Mouse (Mus musculus): ENCODE results near the gene Atxn10.
A peak's percentile ranks its signal among the peaks of the same experiment; 100 is the strongest.
"Not testable (repeated sequence)": the region's sequence is repeated elsewhere in the genome, so short reads cannot be mapped to it uniquely, and the experiment has no call there.

Atxn10 gene

DNA sequence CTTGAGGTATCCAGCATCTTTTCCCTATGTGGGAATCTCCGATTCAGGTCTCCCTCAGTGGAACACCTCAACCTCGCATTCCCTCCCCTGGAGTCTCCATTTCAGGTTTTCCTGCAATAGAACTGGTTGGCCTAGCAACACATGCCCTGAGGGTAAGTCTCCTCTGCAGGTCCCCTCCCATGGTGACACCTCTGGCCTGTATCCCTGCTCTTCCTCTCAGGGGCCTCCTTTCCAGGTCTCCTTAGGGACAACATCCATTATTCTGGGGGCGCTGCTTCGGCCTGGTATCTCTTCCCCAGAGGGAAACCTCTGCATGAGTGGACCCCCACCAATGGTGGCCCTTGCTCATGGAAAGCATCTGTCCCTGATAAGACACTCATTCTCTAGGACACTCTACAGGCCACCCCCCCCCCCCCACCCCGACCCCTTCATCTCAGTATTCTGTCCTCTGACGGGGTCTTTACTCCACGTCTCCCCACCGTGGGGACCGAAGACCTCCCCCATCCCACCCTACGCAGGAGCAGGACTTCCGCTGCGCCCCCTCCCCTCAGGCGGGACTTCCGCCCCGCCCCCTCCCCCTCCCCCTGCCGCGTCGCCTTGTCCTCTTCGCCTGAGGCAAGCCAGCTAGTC is at the start of gene Atxn10:
TSS of gene Atxn10 (plus strand) at position 575 of the 630 bp plus-strand sequence.
- DNase-seq (ENCODE audit: low spot score), result no peak

DNA sequence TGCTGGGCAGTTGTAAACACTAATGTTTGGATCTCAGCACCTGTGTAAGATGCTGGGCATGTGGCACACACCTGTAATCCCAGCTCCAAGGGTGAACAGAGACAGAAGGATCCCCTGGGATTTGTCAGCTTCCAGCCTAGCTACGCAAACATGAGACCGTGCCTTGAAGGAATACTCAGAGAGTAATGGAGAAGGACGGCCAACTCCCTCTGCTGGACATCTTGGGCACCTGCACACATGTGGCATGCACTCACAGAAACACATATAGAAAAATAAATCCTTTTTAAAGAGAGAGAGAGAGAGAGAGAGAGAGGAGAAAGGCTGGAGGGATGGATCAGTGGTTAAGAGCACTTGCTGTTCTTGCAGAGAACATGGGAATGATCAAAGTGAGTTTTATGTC is 41.4 kb upstream of the Atxn10 start:
- DNase-seq (ENCODE audit: low spot score), result no peak

DNA sequence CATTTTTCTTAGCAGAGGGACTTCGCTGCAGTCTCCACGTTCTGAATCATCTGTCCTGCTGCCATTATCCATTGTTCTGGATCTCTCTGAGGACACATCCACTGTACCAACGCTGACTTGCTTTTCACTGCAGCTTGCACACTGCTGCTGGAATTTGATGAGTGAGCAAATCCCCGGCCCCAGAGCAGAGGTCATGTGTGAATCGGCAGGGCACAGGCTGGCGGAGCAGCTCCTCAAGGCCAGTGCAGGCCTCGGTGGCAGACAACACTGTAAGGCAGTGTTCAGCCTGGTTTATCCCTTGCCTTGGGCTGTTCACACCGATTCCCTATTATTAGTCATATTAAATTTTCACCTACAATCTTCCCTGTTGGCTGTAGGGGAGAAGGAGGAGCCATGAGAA is 40.5 kb upstream of the Atxn10 start:
- no peak for DNase-seq (ENCODE audit: low spot score)

DNA sequence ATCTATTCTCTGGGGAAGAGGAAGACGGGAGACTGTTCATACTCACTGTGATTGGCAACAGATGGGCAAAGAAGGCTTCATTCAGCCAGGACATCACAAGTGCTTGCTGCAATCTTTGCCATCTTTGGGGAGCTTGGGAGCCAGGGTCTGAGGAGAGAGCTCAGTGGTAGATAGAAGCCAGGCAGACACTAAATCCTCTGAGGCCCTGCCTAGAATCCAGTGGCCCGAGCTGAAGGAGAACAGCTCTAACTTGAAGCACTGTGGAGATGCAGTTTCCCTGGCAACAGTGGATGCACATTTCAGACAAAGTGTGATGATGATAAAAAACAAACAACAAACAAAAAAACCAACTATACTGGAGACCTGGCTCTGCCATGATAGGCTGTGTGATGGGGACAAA is 40.1 kb upstream of the Atxn10 start:
- no peak for DNase-seq (ENCODE audit: low spot score)

DNA sequence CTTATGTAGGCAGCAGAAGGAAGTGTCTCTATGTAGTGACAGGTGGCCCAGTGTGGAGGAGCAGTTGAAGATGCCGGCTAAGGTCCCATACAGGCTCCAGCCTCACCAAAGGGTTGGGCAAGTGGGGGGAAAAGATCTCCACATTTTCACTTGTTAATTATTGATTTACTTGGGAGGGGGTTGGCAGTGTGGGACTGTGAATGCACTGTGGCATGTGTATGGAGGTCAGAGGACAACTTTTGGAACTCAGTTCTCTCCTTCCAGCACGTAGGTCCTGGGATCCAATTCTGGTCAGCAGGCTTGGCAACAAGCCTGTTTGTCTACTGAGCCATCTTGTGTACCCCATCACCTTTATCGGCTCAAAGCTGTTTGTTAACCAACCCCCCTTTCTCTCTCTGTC is 39.5 kb upstream of the Atxn10 start:
- DNase-seq (ENCODE audit: low spot score), result no peak

DNA sequence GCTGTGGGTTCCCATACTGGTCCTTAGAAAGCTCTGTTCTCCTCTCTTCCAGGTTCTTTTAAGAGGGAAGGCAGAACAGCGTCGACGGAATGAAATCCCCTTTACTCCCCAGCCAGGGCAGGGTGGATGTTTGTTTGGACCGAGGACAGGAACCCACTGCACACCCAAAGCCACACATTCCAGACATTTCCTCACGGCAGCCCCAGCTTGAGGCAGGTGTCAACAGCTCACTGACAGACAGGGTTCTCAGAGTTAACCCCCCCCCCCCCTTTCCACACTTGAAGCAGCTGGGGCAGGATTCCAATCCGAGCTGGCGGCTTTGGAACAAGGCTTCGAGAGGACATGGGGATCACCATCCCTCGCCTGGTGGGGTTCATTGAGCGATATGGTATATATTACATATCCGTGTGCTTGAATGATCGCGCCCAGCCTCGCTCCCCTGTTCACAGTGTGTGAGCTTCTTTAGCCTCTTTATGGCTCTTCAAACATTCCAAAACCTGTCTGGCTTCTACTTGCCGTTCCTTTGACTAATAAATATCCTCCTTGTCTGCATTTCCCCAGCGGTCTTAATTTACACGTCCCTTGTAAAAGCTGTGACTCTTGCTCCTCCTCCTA is 37.8 kb upstream of the Atxn10 start:
- no peak for DNase-seq (ENCODE audit: low spot score)

DNA sequence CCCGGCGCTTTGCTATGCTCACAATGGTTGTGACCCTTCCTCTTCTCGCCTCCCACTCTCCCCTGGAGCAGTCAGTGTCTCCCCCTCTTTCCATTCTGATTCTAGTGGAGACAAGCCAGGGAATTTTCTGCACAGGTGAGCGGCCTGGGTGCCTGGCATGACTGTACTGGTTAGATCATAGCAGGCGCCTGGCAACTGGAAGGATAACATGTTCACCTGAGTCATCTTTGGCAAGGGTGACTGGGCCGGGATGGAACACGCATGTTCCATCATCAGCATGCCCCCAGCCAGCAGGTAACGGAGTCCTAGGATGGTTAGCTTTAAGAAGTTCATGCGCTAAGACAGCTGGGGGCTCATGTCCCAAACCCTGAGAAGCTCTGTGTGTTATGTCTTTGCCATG is 37.1 kb upstream of the Atxn10 start:
- no peak for DNase-seq (ENCODE audit: low spot score)

DNA sequence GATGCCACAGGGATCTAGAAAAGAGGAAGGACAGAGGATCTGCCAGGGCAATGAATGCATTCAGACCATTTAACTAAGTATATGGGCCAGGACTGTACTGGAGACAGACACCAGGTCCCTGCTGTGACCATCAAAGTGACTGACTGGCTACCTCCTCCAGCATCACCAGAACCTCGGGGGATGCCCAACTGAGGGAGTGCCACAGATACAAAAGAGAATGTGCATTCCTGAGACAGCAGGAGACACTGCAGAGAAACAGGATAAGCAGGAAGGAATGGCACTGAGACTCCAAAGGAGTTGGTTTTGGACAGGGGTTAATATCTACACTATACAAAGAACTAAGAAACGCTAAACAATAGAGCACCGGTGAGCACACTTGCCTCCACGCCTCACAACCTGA is 32.8 kb upstream of the Atxn10 start:
- DNase-seq (ENCODE audit: low spot score), result no peak

DNA sequence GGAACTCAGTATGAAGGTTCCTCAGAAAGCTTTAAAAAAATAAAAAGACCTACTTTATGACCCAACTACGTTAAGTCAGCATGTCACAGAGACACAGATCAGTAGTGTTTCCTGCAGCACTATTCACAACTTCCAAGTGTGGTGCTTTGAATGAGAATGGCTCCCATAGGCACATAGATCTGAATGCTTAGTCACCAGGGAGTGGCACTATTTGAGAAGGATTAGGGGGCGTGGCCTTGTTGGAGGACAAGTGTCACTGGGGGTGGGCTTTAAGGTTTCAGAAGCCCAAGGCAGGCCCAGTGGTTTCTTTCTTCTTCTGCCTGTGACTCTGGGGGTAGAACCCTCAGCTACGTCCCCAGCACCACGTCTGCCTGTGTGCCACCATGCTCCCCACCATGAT is 32.1 kb upstream of the Atxn10 start:
- no peak for DNase-seq (ENCODE audit: low spot score)

DNA sequence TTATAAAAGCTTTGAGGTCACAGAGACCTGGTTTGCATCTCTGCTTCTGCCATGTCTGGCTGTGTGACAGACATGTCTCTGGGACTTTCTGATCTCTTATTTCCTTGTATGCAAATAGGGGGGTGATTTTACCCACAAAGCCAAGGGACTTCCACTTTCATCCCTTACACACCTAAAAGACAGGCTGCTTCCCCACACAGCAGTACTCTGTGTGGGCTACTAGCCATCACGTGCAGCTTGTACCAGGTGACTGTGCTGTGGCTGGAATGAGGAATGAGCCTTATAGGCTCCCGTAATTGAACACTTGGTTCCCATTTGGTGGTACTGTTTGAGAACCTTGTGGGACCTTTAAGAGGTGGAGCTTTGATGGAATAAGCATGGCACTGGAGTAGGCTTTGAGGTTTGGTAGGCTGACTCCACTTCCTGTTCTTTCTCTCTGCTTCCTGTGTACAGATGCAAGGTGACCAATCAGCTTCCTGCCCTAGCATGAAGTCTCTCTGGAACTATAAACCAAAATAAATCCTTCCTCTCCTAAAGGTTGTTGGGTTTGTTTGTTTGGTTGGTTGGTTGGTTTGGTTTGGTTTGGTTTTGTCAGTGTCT is 28.9 kb upstream of the Atxn10 start:
- DNase-seq (ENCODE audit: low spot score), result no peak

DNA sequence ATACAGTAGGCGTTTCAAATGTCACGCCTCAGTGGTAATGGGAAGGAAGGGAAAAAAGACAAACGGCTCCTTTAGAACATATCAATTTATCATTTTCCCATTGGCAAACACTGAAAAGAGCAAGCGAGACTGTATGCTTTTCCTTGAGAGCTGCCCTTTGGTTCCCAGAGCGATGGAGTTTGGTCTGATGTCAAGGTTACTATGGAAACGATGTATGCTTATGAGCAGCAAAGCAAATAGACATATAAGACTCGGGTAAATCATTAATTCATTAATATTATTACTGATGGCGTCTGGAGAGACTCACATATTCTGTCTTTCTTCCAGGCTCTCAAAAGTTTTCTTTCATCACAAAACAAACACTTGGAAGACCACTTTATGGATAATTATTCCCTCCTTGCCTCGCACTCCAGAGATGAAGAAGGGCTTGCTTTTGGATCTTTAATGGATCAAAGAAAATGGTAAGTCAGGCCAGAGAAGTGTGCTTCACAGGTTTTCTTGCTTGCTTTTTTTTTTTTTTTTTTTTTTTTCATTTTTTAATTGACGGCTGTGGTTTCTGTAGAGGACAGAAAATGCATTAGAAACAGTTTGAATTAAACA is 24.9 kb upstream of the Atxn10 start:
- DNase-seq (ENCODE audit: low spot score), result no peak

DNA sequence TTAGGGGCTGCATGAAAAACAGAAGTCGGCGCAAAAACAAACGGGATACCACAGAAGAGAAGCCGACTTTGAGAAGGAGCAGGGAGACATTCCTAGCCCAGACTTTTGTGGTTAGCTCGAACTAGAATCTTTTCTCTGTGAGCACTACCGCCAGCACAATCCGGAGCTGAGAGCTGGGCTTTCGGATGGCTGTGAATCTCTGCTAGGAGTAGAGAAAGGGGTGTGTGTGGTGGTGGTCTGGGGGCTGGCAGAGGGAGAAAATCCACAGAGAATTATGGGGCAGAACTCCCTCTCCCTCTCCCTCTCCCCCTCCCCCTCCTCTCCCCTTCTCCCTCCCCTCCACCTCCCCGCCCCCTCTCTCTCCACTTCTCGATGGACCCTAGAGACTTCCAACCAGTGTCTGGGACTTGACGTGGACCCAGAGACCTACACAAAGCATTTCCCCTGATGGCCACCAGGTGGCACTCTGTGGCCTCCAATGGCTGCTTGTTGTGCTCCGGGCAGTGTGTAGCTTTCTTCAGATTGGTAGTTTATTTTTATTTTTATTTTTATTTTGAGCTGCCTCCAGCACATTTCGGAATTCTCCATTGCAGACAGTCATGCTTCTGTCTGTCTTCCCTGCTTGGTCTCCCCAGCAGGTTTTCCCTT is 20.5 kb upstream of the Atxn10 start:
- peak; percentile 88 for DNase-seq (ENCODE audit: low spot score)

DNA sequence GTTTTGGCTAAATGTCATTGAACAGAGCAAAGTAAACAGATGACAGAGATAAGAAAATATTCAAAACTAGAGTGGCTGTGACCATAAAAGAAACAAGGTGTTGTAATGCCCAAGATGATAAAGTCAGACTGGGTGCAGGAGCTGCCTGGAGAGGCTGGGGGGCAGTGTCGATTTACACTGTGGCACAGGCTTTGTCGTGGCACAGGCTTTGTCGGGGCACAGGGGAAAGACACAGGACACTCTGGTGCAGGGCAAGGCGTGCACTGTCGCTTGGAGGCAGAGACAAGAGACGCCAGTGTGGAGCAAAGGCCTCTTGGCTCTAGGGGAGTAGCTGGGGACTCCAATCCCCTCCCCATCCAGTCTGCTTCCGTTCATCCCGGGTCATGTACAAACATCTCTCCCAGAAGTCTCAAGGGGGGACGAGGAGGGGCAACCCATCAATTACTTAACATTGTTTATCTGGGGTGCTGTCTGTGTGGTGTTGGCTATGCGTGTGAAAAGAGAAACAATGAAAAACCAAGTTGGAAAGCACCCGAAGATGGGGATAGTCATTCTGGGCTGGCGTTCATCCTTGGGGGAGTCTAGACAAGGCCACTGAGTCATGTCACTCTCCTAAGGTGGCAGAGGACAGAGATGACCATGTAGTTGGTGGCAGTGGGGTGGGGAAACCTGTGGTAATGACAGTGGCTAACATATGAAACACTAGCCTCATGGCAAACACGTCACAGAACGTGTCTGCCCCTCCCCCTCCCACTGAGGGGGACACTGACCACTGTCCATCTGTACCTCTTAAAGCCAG is 19.5 kb upstream of the Atxn10 start:
- no peak for DNase-seq (ENCODE audit: low spot score)

DNA sequence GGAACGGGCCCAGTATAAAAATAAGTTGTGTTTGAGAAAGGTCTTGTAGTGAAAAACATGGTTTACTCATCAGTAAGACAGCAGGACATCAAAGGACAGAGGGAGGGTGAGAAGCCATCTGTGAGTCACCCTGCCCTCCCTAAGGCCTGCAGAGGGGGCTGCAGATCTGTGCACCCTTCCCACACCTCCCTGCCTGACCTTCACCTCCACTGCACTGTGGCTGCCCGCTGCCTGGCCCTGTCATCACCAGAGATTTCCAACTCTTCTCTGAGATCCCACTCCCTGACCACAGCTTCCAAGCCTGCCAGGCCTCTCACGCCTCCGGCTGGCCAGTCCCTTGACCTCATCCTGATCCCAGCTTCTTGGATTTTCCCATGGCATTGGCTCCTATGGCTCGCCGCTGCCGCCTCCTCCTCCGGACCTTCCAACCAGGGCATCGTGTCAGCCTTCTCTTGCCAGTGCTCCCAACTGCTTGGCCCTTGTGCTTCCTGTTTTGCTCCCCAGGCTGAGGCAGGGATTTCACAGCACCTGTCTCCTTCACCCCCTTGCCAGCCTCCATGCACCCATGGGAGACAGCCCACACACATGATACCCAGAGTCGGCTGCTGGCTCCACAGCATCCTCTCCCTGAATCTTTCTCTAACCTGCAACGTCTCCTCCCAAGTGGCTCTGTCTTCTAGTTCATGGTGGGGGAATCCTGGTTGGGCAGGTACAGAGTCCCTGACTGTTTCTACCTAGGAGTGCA is 15.9 kb upstream of the Atxn10 start:
- no peak for DNase-seq (ENCODE audit: low spot score)

DNA sequence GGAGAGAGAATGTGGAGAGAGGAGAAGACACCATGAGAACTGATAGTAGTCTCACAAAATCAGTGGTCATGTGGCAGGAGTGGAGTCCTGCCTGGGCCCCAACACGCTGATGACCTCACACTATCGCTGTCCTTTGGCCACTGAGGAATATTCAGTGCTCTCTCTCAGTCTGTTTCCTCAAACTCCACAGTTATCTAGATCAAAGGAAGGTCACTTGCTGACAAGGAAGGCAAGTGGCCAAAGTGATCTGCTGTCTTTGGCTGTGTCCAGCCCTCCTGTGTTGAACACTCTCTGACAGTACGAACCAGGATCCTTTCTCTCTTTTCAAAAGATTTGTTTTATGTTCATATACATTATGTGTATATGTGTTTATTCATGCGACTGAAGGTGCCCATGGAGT is 12.8 kb upstream of the Atxn10 start:
- no peak for DNase-seq (ENCODE audit: low spot score)

DNA sequence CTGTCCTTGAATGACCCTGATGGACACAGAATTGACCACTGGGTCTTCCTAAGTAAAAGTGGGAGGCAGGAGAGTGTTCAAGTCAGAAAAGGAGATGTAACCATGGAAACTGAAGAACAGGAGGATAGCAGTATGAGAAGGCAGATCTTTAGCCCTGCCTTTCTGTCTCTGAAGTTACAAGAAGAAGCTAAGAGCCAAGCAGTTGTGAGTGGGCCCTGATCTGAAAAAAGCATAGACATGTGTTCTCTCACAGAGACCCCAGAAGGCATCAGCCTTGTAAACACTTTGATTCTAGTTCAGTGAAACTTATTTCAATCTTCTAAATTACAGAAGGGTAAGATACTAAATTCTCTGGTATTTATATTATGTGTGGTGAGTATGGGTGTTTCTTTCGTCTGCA is 11.6 kb upstream of the Atxn10 start:
- no peak for DNase-seq (ENCODE audit: low spot score)

DNA sequence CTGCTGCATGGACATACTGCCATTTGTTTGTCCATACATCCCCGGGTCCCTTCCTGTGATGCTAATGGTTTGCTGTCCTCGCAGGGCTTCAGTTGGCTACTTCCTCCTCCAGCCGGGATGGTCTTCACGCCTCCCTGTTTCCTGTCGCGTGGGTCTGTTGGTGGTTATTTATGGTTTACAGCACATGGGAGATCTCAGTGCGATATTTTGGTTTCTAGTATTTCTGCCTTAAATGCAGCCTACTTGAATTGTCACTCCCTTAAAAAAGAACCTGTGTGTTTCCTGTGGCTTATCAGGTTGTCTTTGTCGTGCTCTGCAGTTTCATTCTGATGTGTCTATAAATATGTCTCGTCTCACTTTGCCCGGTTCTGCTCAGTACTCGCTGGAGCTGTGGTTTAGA is 8.2 kb upstream of the Atxn10 start:
- DNase-seq (ENCODE audit: low spot score), result no peak

DNA sequence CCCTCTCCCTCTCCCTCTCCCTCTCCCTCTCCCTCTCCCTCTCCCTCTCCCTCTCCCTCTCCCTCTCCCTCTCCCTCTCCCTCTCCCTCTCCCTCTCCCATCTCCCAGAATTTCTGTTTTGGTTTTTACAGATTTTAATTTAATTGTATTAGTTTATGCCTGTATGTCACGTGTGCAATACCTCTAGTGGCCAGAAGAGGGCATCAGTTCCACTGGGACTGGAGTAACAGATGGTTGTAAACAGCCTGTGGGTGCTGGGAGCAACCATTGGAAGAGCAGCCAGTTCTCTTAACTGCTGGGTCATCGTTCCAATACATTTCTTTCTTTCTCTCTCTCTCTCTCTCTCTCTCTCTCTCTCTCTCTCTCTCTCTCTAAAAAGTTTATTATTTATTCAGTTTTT is 7.6 kb upstream of the Atxn10 start:
- not testable (repeated sequence) for DNase-seq (ENCODE audit: low spot score)

DNA sequence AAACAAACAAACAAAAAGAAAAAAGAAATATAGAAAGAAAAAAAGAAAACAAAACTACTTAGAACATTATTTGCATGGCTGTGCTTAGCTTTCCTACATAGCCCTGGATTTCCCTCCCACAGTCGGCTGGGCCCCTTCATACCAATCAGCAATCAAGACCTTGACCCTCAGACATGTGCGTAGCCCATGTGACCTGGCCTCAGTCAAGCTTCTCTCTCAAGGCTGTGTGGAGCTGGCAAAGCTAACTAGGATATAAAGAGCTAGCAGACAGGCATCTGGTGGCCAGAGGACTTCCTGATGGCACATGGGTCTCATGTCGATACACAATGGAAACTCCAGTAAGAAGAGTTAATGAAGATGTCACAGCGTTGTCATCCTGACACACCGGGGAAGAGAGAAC is 6.9 kb upstream of the Atxn10 start:
- DNase-seq (ENCODE audit: low spot score), result no peak

DNA sequence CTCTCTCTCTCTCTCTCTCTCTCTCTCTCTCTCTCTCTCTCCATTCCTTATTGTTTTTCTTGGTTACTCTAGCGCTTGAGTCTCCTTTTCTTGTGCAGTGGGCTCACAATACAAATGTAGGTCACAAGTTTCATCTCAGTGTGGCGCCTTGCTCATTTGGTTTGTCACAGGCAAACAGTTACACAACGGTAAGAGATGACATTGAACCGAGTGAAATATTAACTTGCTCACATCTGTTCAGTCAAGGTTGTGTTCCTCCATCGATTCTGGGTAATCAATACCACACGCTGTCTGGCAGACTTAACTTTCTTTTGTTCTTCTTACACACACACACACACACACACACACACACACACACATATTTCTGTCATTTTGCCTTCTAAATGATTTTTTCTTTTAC is 6.0 kb upstream of the Atxn10 start:
- DNase-seq (ENCODE audit: low spot score), result no peak

DNA sequence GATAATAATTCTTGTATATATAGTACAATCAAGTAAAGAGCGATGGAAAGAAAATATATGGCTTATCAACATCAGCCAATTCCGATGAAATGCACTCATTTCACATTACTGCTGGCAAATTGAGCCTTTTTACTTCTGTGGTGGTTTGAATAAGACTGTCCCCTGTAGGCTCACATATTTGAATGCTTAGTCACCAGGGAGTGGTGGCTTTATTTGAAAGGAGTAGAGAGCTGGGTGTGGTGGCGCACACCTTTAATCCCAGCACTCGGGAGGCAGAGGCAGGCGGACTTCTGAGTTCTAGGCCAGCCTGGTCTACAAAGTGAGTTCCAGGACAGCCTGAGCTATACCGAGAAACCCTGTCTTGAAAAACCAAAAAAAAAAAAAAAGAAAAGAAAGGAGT is 2.5 kb upstream of the Atxn10 start:
- DNase-seq (ENCODE audit: low spot score), result not testable (repeated sequence)

All from retina, embryonic 14.5 days (tissue).